Mouse (Mus musculus) liver, embryonic 18 days (tissue): ENCODE data around the gene Msh5. TPM values are rescaled to one million over a fixed set of nuclear protein-coding genes. Genes with fewer than 3 reads are reported as not detected.

Experiments
- polyA plus RNA-seq: library from polyadenylated mRNA; depleted of rRNA; stranded (reverse); fragments of >200 nt; gene quantifications from 2 replicates; pipeline ENCODE4 v1.2.3, GENCODE M21; 2012; rRNA removed

Msh5 gene
- 7.7 and 8.5 TPM in 2 replicates for polyA plus RNA-seq

GRCm38 (mm10) chr17:35046681-35047455 is at the start of gene Msh5:
Msh5 (minus strand) TSS chr17:35046745.

GRCm38 (mm10) chr17:35088825-35089644 is 42.5 kb upstream of the Msh5 start, which contains the start of gene Abhd16a:
Abhd16a (plus strand) TSS chr17:35089263.

GRCm38 (mm10) chr17:35085208-35085865 is 38.8 kb upstream of the Msh5 start, which contains the start of gene Ly6g6f:
Ly6g6f (minus strand) TSS chr17:35085610.

GRCm38 (mm10) chr17:35077786-35078233 is 31.3 kb upstream of the Msh5 start, which contains the start of gene Ly6g6d:
Ly6g6d (minus strand) TSS chr17:35078065.

GRCm38 (mm10) chr17:35076507-35077176 is 30.1 kb upstream of the Msh5 start, which contains the start of gene Ly6g6e:
Ly6g6e (plus strand) TSS chr17:35076902.

GRCm38 (mm10) chr17:35066084-35066483 is 19.5 kb upstream of the Msh5 start, which contains the start of gene Mpig6b:
Mpig6b (minus strand) TSS chr17:35066184.

GRCm38 (mm10) chr17:35064951-35065947 is 18.7 kb upstream of the Msh5 start, which contains the start of gene Ly6g6c:
Ly6g6c (plus strand) TSS chr17:35065388.

GRCm38 (mm10) chr17:35058911-35059892 is 12.7 kb upstream of the Msh5 start, which contains the start of gene Ddah2:
Ddah2 (plus strand) TSS chr17:35059035.

GRCm38 (mm10) chr17:35049561-35050016 is 3.0 kb upstream of the Msh5 start, which contains the start of gene Clic1:
Clic1 (plus strand) TSS chr17:35049966.

GRCm38 (mm10) chr17:35027277-35028068 is 19.1 kb downstream of the Msh5 start, which contains the start of gene Sapcd1:
Sapcd1 (minus strand) TSS chr17:35028016.

GRCm38 (mm10) chr17:35016376-35016775 is 30.2 kb downstream of the Msh5 start, which contains the start of gene Vwa7:
Vwa7 (plus strand) TSS chr17:35016579.

GRCm38 (mm10) chr17:35000717-35001451 is 45.7 kb downstream of the Msh5 start, which contains the start of gene Vars:
Vars (plus strand) TSS chr17:35000987.

GRCm38 (mm10) chr17:34981690-34982180 is 64.8 kb downstream of the Msh5 start, which contains the start of gene Lsm2:
Lsm2 (plus strand) TSS chr17:34981862.

